Mouse (Mus musculus): Measurements from ENCODE around the gene Fgfbp3. TPM values are rescaled to one million over a fixed set of nuclear protein-coding genes. Genes with fewer than 3 reads are reported as not detected.
"Not testable (repeated sequence)": the region's sequence is repeated elsewhere in the genome, so short reads cannot be mapped to it uniquely, and the experiment has no call there.

Fgfbp3 gene
- polyA plus RNA-seq, 1 experiment from 2014 or later: 7.8 TPM

GRCm38 (mm10) chr19:36868675-36869074 is 50.7 kb downstream of the Fgfbp3 start:
- not testable (repeated sequence) for H3K9ac ChIP-seq; H3K27ac ChIP-seq; H3K4me1 ChIP-seq; H3K4me3 ChIP-seq; H3K4me2 ChIP-seq; H3K9me3 ChIP-seq; H3K27me3 ChIP-seq; ATAC-seq (ENCODE audit: borderline replicate concordance, extremely low read depth, low FRiP score, low TSS enrichment)
- WGBS: 76% methylated on average over 3 of the region's 3 CpGs
- peaks cover 74% of the 10 kb centered on the region for H3K36me3 ChIP-seq

Other genes with a start within 250 kb of the Fgfbp3 start
- gene Ppp1r3c, start 183.0 kb downstream of the Fgfbp3 start, polyA plus RNA-seq (2015; fragmentation: Nextera tagmentation; extraction: Ambion mirVana): 83.4 and 84.3 TPM in 2 replicates
- 47.3 and 47.6 TPM in 2 replicates for gene Tnks2, start 85.4 kb downstream of the Fgfbp3 start, polyA plus RNA-seq (2015; fragmentation: Nextera tagmentation; extraction: Ambion mirVana)
- 10.9 and 11.3 TPM in 2 replicates for gene Btaf1, start 6.5 kb upstream of the Fgfbp3 start, polyA plus RNA-seq (2015; fragmentation: Nextera tagmentation; extraction: Ambion mirVana)

All from lung, embryonic 15.5 days (tissue).